8 mouse cellular contexts compared by ENCODE assay signal in the genomic region with DNA sequence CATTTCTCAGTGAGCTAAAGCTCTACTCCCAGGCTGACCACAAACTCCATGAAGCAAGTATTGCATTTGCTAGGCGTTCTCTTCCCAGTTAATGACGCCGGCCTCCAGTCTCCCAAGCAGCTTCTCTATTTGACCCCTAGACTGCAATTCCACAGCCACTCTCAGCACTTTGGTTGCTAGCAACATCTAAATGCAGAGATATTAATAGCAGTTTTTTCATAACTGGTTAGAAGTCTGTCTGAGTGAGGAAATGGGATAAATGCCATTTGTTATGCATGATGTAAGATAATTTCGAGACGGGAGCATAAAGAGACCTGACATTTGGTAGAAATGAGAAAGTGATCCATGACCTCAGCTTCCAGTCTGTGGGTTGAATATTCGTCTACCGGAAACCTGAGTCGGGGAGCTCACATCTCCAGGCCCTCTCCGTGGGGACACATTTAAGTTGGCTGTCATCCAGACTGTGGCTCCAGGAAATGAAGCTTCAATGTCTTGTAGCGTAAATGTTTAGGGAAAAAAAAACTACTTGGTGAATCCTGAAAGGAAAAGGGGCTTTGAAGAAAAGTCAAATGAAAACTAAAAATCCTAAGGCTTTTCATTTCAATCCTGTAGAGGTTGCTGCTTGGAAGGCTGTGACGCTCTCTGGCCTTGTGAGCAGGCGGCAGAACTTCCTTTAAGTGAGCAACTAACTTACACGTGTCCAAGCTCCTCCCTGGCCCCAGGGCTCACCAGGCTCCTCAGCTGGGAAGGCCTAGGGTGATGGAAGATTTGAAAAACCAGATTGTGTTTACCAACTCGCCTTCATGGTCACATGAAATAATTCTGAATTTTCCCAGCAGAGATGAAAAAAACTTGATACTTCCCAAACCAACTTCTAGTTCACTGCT.
DNase-seq lines count a peak whose midpoint lies in the region; ATAC-seq and TF ChIP-seq lines count a peak whose summit lies in the region.

No protein-coding gene starts in this region.

- intact Hi-C loops in left cerebral cortex, adult 2 months (cut with DNase I), result no loop called here

- peaks cover 12% of the 10 kb centered on the region for H3K4me1 ChIP-seq in forebrain, embryonic 12.5 days
- peaks cover 13% of the 10 kb centered on the region for H3K4me1 ChIP-seq in forebrain, embryonic 15.5 days

- TF ChIP-seq CTCF in left cerebral cortex, adult 2 months (IDR thresholded peaks at IDR 0.05), result no peak

- WGBS in forebrain, embryonic 12.5 days, result 75% methylated on average over 14 of the region's 14 CpGs
- whole genome bisulfite sequencing in forebrain, embryonic 15.5 days, result 62% methylated on average over 14 of the region's 14 CpGs

- ATAC-seq in forebrain, embryonic 12.5 days (ENCODE audit: low FRiP score), result no peak
- ATAC-seq in forebrain, embryonic 15.5 days (replicated peaks), result no peak

- H3K9me3 ChIP-seq in forebrain, embryonic 12.5 days, result no peaks in the 10 kb centered on the region
- H3K9me3 ChIP-seq in forebrain, embryonic 15.5 days, result no peaks in the 10 kb centered on the region

- DNase-seq in cerebellum, postnatal 10 days, result peak; percentile 11 to 16
- no peak for DNase-seq in cerebellum, postnatal 25 days
- DNase-seq in 416B (ENCODE audit: low read depth), result peak; percentile 15
- peak; percentile 33 for DNase-seq in heart, adult 8-10 months (ENCODE audit: low spot score)
- peak; percentile 68 for DNase-seq in kidney, postnatal 10 days
- DNase-seq in left cerebral cortex, adult 2 months (ENCODE audit: extremely low spot score in 1 of 2, low spot score in 2 of 2), result no peak

- H3K27ac ChIP-seq in left cerebral cortex, adult 2 months, result no peak overlapping the region
- no peak overlapping the region for H3K27ac ChIP-seq in forebrain, embryonic 12.5 days
- H3K27ac ChIP-seq in forebrain, embryonic 15.5 days (replicated peaks), result no peak overlapping the region

- H3K27me3 ChIP-seq in forebrain, embryonic 12.5 days, result peaks cover 28% of the 10 kb centered on the region
- H3K27me3 ChIP-seq in forebrain, embryonic 15.5 days, result no peaks in the 10 kb centered on the region

- no peaks in the 10 kb centered on the region for H3K36me3 ChIP-seq in forebrain, embryonic 12.5 days (replicated peaks)
- no peaks in the 10 kb centered on the region for H3K36me3 ChIP-seq in forebrain, embryonic 15.5 days

- H3K4me2 ChIP-seq in forebrain, embryonic 12.5 days, result no peak overlapping the region
- H3K4me2 ChIP-seq in forebrain, embryonic 15.5 days (replicated peaks), result no peak overlapping the region

- no peak overlapping the region for H3K9ac ChIP-seq in forebrain, embryonic 12.5 days
- H3K9ac ChIP-seq in forebrain, embryonic 15.5 days (replicated peaks), result no peak overlapping the region

- H3K4me3 ChIP-seq in left cerebral cortex, adult 2 months, result no peak overlapping the region
- H3K4me3 ChIP-seq in forebrain, embryonic 12.5 days (replicated peaks), result no peak overlapping the region
- H3K4me3 ChIP-seq in forebrain, embryonic 15.5 days, result no peak overlapping the region

Comparison
In these comparisons a context has a peak if more than half of its experiments do, and no peak if none do; other contexts are left out.
1. DNase-seq: peak in cerebellum, postnatal 10 days (2 of 2), 416B (single experiment), heart, adult 8-10 months (single experiment) and kidney, postnatal 10 days (single experiment); none in cerebellum, postnatal 25 days (0 of 2) and left cerebral cortex, adult 2 months (0 of 2).